Mouse (Mus musculus): ENCODE data around the gene Xirp1. TPM values are rescaled to one million over a fixed set of nuclear protein-coding genes. Genes with fewer than 3 reads are reported as not detected.

Gene Xirp1
- polyA plus RNA-seq, 1 experiment from 2014 or later: 0.13 TPM

DNA sequence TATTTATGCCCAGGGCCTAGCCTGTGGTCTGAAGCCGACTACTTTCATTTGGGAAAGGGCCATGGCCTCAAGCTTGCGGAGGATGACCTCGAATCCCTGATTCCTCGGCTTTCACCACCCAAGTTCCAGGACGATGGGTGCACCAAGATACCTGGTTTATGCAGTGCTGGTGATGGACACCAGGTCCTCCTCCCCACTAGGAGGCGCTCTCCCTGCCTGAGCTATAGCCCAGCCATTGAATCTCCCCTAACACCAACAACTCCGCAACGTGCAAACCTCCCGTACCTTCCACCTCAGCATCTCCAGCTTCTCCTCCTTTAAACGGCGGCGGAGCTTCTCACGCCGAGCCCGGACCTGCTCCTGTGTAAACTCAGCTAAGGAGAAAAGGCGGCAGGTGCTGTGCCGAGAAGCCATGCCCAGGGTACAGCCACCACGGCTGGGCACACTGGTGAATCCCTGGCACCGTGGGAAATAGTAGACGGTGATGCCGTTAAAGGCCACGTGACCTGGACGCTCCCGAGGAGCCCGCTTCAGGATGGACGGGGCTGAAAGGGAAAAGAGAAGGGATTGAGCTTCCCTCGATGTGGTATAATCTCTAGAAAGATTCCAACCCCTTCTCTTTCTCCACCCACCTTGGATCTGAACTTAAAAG, 49.4 kb downstream of the Xirp1 start:
- peaks cover 42% of the 10 kb centered on the region for H3K36me3 ChIP-seq (replicated peaks; ENCODE audit: insufficient read depth, low read length)
- no peaks in the 10 kb centered on the region for H3K9me3 ChIP-seq (ENCODE audit: low read length)
- no peak overlapping the region for H3K27ac ChIP-seq (ENCODE audit: low read depth)
- H3K4me3 ChIP-seq (ENCODE audit: low read depth, low read length): no peak overlapping the region
- no peak overlapping the region for H3K4me2 ChIP-seq (ENCODE audit: low read depth, low read length)
- H3K9ac ChIP-seq (replicated peaks): no peak overlapping the region
- TF ChIP-seq CTCF (IDR thresholded peaks at IDR 0.05; ENCODE audit: low read depth) (peak; percentile 68), EP300 (IDR thresholded peaks at IDR 0.05; ENCODE audit: low read depth) (no peak)
- H3K4me1 ChIP-seq (ENCODE audit: insufficient read depth): peaks cover 43% of the 10 kb centered on the region
- 91% methylated on average over 27 of the region's 27 CpGs for WGBS (ENCODE audit: insufficient replicate concordance)
- ATAC-seq: no peak
- no peaks in the 10 kb centered on the region for H3K27me3 ChIP-seq (ENCODE audit: insufficient read depth, low read length)
- DNase-seq: peak; percentile 47

DNA sequence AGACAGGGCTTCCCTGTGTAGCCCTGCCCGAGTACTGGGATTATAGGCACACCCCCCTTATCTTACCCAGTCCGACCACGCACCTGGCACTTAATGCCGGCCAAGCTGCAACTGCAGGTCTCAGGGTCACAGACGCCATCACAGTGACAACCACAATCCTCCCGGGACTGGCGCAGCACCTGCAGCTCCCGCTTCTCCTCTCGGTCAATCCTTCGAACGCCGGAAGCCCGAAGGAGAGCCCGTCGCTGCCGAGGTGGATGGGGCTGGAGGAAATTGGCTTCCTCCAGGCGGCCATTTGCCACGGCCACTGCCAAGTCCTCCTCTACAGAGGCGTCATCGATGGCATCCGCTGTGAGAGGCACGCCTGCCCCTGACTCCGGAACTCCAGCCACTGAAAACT, 50.1 kb downstream of the Xirp1 start:
- Histone ChIP-seq H3K4me2 (ENCODE audit: low read depth, low read length) (no peak overlapping the region), H3K4me1 (ENCODE audit: insufficient read depth) (peaks cover 36% of the 10 kb centered on the region), H3K9me3 (ENCODE audit: low read length) (no peaks in the 10 kb centered on the region), H3K27ac (ENCODE audit: low read depth) (no peak overlapping the region), H3K4me3 (ENCODE audit: low read depth, low read length) (no peak overlapping the region), H3K9ac (replicated peaks) (no peak overlapping the region), H3K27me3 (ENCODE audit: insufficient read depth, low read length) (no peaks in the 10 kb centered on the region), H3K36me3 (replicated peaks; ENCODE audit: insufficient read depth, low read length) (peaks cover 42% of the 10 kb centered on the region)
- WGBS (ENCODE audit: insufficient replicate concordance): 87% methylated on average over 23 of the region's 23 CpGs
- no peak for ATAC-seq
- no peak for DNase-seq
- TF ChIP-seq EP300 (IDR thresholded peaks at IDR 0.05; ENCODE audit: low read depth) (no peak), CTCF (IDR thresholded peaks at IDR 0.05; ENCODE audit: low read depth) (no peak)

DNA sequence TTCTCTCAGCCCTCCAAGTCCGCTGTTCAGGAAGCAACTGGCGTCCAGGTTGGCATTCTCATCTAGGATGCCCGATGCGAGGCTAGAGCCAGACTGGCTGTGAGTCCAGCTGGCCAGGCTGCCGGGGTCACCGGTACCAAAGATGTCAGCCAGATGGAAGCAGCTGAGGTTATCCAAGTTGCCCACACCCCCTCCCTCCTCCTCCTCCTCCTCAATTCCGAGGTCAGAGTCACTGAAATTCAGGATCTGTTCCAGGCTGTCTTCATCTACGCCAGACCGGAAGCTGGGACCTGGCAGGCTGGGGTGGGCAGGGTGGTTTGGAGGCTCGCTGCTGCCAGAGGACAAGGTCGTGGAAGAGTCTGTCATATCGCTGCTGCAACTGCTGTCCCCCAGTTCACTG, 50.8 kb downstream of the Xirp1 start:
- Histone ChIP-seq H3K9ac (replicated peaks) (no peak overlapping the region), H3K27me3 (ENCODE audit: insufficient read depth, low read length) (no peaks in the 10 kb centered on the region), H3K36me3 (replicated peaks; ENCODE audit: insufficient read depth, low read length) (peaks cover 42% of the 10 kb centered on the region), H3K9me3 (ENCODE audit: low read length) (no peaks in the 10 kb centered on the region), H3K27ac (ENCODE audit: low read depth) (no peak overlapping the region), H3K4me1 (ENCODE audit: insufficient read depth) (peaks cover 31% of the 10 kb centered on the region), H3K4me3 (ENCODE audit: low read depth, low read length) (no peak overlapping the region), H3K4me2 (ENCODE audit: low read depth, low read length) (no peak overlapping the region)
- no peak for DNase-seq
- TF ChIP-seq EP300 (IDR thresholded peaks at IDR 0.05; ENCODE audit: low read depth) (no peak), CTCF (IDR thresholded peaks at IDR 0.05; ENCODE audit: low read depth) (no peak)
- no peak for ATAC-seq
- WGBS (ENCODE audit: insufficient replicate concordance): 84% methylated on average over 12 of the region's 12 CpGs

DNA sequence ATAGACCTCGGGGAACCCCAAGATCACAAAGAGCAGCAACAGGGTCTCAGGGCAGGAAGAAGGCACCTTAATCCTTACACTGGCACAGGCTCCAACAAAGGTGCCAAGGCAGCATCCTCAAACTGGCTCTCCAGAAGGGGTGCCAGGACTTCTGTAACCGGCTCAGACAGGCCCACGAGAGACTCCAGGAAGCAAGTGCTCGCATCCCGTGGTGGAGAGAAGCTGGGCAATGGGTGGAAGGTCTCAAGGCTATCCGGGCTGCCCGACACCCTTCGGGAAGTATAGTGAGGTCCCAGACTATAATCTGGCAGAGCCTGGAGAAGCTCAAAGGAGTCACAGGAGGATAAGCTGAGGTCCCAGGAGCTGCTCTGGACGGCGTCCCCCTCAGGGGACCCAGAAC, 51.2 kb downstream of the Xirp1 start:
- 87% methylated on average over 10 of the region's 10 CpGs for WGBS (ENCODE audit: insufficient replicate concordance)
- no peak for DNase-seq
- Histone ChIP-seq H3K4me1 (ENCODE audit: insufficient read depth) (peaks cover 26% of the 10 kb centered on the region), H3K27ac (ENCODE audit: low read depth) (no peak overlapping the region), H3K9ac (replicated peaks) (no peak overlapping the region), H3K4me2 (ENCODE audit: low read depth, low read length) (no peak overlapping the region), H3K9me3 (ENCODE audit: low read length) (no peaks in the 10 kb centered on the region), H3K36me3 (replicated peaks; ENCODE audit: insufficient read depth, low read length) (peaks cover 42% of the 10 kb centered on the region), H3K27me3 (ENCODE audit: insufficient read depth, low read length) (no peaks in the 10 kb centered on the region), H3K4me3 (ENCODE audit: low read depth, low read length) (no peak overlapping the region)
- ATAC-seq: no peak
- no peak for TF ChIP-seq EP300 (IDR thresholded peaks at IDR 0.05; ENCODE audit: low read depth)
- no peak for TF ChIP-seq CTCF (IDR thresholded peaks at IDR 0.05; ENCODE audit: low read depth)

DNA sequence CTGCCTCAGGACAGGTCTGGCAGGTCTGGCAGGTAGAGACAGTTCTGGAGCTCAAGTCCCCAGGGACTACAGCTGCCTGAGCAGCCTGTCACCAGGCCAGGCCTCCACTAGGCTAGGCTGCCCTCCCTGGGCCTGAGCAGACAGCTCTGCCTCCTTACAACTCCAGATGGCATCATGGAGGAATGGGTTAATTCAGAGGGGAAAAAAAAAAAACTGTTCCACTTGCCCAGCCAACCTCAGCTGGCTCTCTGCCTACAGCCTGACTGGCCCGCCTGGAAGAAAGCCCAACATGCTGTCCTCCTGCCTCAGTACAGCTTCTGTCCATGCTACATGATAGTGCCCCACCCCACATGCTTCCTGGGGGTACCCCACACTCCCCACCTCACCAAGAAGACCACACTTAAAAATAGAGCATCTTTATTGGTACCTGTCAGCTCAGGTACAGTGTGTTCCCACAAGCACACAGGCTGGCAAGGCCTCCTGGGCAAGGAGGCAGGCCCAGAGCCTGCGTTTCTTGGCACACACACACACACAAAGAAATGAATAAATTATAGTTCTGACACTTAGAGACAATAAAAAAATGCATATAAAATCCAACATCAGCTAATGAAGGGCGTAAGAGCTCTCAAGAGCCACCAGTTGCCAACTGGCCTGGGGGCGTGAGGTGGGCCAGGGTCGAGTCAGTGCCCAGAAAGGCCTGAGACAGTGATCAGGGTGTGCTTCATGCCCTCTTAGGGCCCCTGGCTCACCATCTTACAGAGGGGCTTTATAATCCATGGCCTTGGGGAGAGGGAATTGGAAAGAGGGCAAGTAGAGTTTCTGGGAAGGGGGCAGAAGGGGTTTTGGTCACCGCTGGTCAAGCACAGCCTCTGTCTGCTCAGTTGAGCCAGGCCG, 52.4 kb downstream of the Xirp1 start:
- H3K4me1 ChIP-seq (ENCODE audit: insufficient read depth): peaks cover 19% of the 10 kb centered on the region
- DNase-seq (no peak), ATAC-seq (peak; percentile 4; the same call in 1 of the 2 replicates)
- H3K4me3 ChIP-seq (ENCODE audit: low read depth, low read length): no peak overlapping the region
- TF ChIP-seq CTCF (IDR thresholded peaks at IDR 0.05; ENCODE audit: low read depth) (no peak), EP300 (IDR thresholded peaks at IDR 0.05; ENCODE audit: low read depth) (no peak)
- H3K9ac ChIP-seq (replicated peaks): peak overlapping the region; percentile 12
- no peaks in the 10 kb centered on the region for H3K27me3 ChIP-seq (ENCODE audit: insufficient read depth, low read length)
- peaks cover 42% of the 10 kb centered on the region for H3K36me3 ChIP-seq (replicated peaks; ENCODE audit: insufficient read depth, low read length)
- no peak overlapping the region for H3K4me2 ChIP-seq (ENCODE audit: low read depth, low read length)
- WGBS (ENCODE audit: insufficient replicate concordance): 78% methylated on average over 7 of the region's 7 CpGs
- H3K9me3 ChIP-seq (ENCODE audit: low read length): no peaks in the 10 kb centered on the region
- peak overlapping the region; percentile 84 for H3K27ac ChIP-seq (ENCODE audit: low read depth)

DNA sequence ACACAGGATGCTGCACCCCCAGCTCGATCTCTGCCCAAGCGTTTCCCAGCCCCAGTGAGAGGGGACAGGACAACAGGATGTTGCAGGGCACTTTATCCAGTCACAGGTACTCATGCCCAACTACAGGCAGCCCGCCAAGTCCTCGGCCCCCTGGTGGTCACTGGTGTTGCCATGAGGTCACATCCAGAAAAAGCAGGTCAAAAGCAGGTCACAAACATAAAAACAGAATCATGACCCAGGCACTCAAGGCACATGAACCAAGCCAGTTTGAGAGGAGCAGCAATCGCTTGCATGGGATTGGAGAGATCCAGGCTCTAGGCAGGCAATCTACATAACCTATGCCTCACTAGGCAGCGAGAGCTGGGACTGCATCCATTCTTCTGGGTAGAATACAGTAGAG, 53.2 kb downstream of the Xirp1 start:
- Histone ChIP-seq H3K4me3 (ENCODE audit: low read depth, low read length) (no peak overlapping the region), H3K4me2 (ENCODE audit: low read depth, low read length) (no peak overlapping the region), H3K27me3 (ENCODE audit: insufficient read depth, low read length) (no peaks in the 10 kb centered on the region), H3K27ac (ENCODE audit: low read depth) (peak overlapping the region; percentile 84), H3K36me3 (replicated peaks; ENCODE audit: insufficient read depth, low read length) (peaks cover 40% of the 10 kb centered on the region), H3K4me1 (ENCODE audit: insufficient read depth) (peaks cover 19% of the 10 kb centered on the region), H3K9ac (replicated peaks) (peak overlapping the region; percentile 12; the same call in 1 of the 2 replicates), H3K9me3 (ENCODE audit: low read length) (no peaks in the 10 kb centered on the region)
- 54% methylated on average over 6 of the region's 6 CpGs for WGBS (ENCODE audit: insufficient replicate concordance)
- ATAC-seq: peak; percentile 83
- TF ChIP-seq EP300 (IDR thresholded peaks at IDR 0.05; ENCODE audit: low read depth) (no peak), CTCF (IDR thresholded peaks at IDR 0.05; ENCODE audit: low read depth) (peak; percentile 72)
- peak; percentile 86 for DNase-seq
